Mouse (Mus musculus) adrenal gland, postnatal 0 days (tissue): ENCODE data around the gene Fxyd3. TPM values are rescaled to one million over a fixed set of nuclear protein-coding genes. Genes with fewer than 3 reads are reported as not detected.

Experiments
- microRNA-seq: library from miRNA; unstranded; fragments of <30 nt; microRNA quantifications from one replicate; pipeline ENCODE4, GENCODE M21; 2016; ENCODE audit warnings: borderline replicate concordance; ENCODE audit not compliant: insufficient number of aligned reads
- polyA plus RNA-seq: library from polyadenylated mRNA; unstranded; fragments of >200 nt; fragmentation: Nextera tagmentation; extraction: Ambion mirVana; gene quantifications from 2 replicates; pipeline ENCODE4 v1.2.1, GENCODE M21; 2015

Fxyd3 gene
- polyA plus RNA-seq, result 3.7 and 9.1 TPM in 2 replicates

DNA sequence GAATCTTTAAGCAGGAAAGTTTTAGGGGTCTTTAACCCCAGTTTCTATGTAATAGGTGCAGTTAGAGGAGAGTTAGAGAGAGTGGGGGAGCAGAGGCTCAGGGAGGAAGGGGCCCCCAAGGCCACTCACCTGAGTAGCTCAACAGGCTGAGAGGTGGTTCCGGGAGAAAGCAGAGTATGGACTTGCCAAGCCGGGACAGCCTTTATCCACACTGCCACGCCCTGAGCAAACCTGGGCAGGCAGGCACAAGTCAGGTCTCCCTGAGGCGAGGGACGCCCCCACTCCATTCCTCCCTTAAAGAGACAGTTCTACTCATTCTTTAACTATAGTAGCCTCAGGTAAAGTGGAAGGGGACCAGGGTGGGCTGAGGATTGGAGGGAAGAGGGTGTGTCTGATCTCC, at the start of gene Fxyd3:
Fxyd3 (minus strand) TSS at position 213 of the 400 bp plus-strand sequence.

GRCm38 (mm10) chr7:31115182-31115581, 38.7 kb upstream of the Fxyd3 start, which contains the start of gene Hpn:
TSS of gene Hpn (minus strand) at chr7:31115290.

DNA sequence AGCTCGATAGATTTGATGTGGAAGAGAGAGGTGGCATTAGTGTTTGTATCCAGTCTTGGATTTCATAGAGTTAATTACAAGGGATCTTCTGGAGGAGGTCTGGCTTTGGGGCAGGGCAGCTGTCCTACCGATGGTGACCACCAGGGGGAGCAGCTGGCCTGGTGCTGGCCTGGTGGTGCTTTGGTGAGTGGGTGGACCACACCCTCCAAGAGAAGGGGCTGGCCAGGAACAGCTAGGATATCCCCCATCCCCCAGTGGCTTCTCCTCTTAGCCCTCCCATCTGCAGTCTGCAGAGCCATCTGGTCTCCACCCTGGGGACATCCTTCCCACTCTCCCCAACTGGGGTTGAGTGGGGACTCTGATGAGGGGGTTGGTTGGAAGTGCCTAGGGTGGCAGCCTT, 17.4 kb downstream of the Fxyd3 start, which contains the start of gene Lgi4:
Lgi4 (plus strand) TSS at position 235 of the 400 bp plus-strand sequence.

GRCm38 (mm10) chr7:31057071-31057470, 19.4 kb downstream of the Fxyd3 start, which contains the start of gene Fxyd1:
TSS of gene Fxyd1 (minus strand) at chr7:31057199.

DNA sequence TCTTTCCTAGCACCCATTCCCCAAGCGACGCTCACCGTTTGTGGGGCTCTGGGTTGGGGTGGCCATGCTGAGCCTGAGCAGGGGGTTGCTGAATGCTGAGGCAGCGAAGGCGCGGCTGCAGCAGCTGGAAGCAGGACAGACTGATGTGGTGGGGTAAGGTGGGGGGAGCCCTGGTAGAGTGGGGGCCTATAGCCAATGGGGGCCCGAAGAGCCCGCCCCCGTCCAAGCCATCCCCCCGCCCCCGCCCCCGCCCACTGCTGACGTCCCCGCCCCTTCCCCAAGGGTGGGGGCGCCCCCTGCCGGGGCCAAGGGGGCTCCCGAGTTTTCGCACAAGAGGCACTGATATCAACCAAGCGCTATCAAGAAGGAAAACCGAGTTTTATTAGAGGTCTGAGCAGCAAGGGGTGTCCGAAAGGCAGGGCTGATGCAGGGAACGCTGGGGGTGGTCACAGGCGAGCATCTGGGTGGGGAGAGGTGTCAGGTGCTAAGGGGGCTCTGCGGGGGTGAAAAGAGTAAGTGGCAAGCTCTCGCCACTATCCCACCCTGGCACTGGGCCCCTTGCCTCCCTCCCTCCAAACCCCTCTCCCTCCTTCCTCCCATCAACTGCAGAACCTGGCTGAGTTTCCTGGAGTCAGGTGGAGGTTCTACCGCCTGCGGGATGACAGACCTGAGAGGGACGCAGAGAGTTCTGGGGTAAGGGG, 25.0 kb downstream of the Fxyd3 start, which contains the start of gene Fxyd7:
Fxyd7 (minus strand) TSS at position 147 of the 701 bp plus-strand sequence.

DNA sequence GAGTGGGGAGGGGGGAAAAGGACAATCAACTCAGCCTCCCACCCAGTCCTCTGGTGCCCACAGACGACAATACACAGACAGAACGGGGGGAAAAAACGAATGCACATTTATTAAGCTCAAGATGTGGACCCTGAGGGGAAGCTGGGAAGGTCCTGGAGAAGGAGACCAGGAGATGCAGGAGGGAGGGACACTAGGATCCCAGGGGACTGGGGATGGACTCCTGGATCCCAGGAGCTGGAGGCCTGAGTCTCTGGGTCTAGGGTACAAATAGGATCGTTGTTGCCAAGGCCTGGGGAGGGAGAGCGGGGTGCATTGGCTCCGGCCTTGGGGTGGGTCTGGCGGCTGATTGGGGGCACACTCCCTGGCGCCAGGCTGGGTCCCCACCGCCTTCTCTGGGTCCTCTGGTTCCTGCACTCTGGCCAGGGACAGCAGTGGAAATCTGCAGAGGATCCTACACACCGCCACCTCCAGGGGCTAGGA, 34.0 kb downstream of the Fxyd3 start, which contains the start of gene Fxyd5:
Fxyd5 (minus strand) TSS at position 51 of the 480 bp plus-strand sequence.

Small RNA genes within 50 kb of the gene (microRNA-seq; reads per million reads assigned to microRNA genes)
- not detected for gene Mir7050

Other genes starting within 250 kb of the Fxyd3 start
- gene Ffar3, start 220.5 kb downstream of the Fxyd3 start, polyA plus RNA-seq, result 2.1 and 5.5 TPM in 2 replicates
- gene Ffar1, start 215.1 kb downstream of the Fxyd3 start, polyA plus RNA-seq, result not detected in 2 replicates
- 0.36 and 0.40 TPM in 2 replicates for gene Cd22, start 196.4 kb downstream of the Fxyd3 start, polyA plus RNA-seq
- gene Mag, start 161.8 kb downstream of the Fxyd3 start, polyA plus RNA-seq, result 0.27 and 0.55 TPM in 2 replicates
- 0.50 TPM in 1 of 2 replicates, not detected in the other for gene Hamp2, start 152.0 kb downstream of the Fxyd3 start, polyA plus RNA-seq
- 2.9 and 4.7 TPM in 2 replicates for gene Hamp, start 132.7 kb downstream of the Fxyd3 start, polyA plus RNA-seq
- 17.0 and 22.5 TPM in 2 replicates for gene Usf2, start 119.9 kb downstream of the Fxyd3 start, polyA plus RNA-seq
- gene Lsr, start 103.2 kb downstream of the Fxyd3 start, polyA plus RNA-seq, result 6.0 and 8.3 TPM in 2 replicates
- 0.61 and 0.90 TPM in 2 replicates for gene Fam187b, start 102.9 kb downstream of the Fxyd3 start, polyA plus RNA-seq
- 52.9 and 58.4 TPM in 2 replicates for gene Fxyd5, start 34.2 kb downstream of the Fxyd3 start, polyA plus RNA-seq
- gene Fxyd7, start 25.2 kb downstream of the Fxyd3 start, polyA plus RNA-seq, result 13.9 and 77.9 TPM in 2 replicates
- 225 and 390 TPM in 2 replicates for gene Fxyd1, start 19.5 kb downstream of the Fxyd3 start, polyA plus RNA-seq
- gene Lgi4, start 17.4 kb downstream of the Fxyd3 start, polyA plus RNA-seq, result 1.5 and 2.2 TPM in 2 replicates
- gene Hpn, start 38.6 kb upstream of the Fxyd3 start, polyA plus RNA-seq, result 6.0 and 8.0 TPM in 2 replicates
- 4.7 and 6.2 TPM in 2 replicates for gene Scn1b, start 50.3 kb upstream of the Fxyd3 start, polyA plus RNA-seq
- gene Gramd1a, start 79.2 kb upstream of the Fxyd3 start, polyA plus RNA-seq, result 37.2 and 38.5 TPM in 2 replicates
- gene Scgb2b2, start 213.8 kb upstream of the Fxyd3 start, polyA plus RNA-seq, result not detected in 2 replicates
- not detected in 2 replicates for gene Scgb1b2, start 215.1 kb upstream of the Fxyd3 start, polyA plus RNA-seq